Mouse (Mus musculus): ENCODE measurements at regions not wholly inside any gene's neighbourhood (a gene's known extent, or its start where the extent isn't known, plus 50 kb on each side); places are given as distances from the start of the nearest gene placed in this dataset.

GRCm38 (mm10) chr2:51566554-51567246 is 60.6 kb upstream of the Tas2r134 start:
- Histone ChIP-seq H3K27me3 (replicated peaks) (no peaks in the 10 kb centered on the region), H3K9ac (no peak overlapping the region), H3K36me3 (no peaks in the 10 kb centered on the region), H3K4me1 (replicated peaks) (no peaks in the 10 kb centered on the region), H3K27ac (no peak overlapping the region), H3K4me3 (replicated peaks) (no peak overlapping the region), H3K9me3 (no peaks in the 10 kb centered on the region), H3K4me2 (replicated peaks) (no peak overlapping the region)
- ATAC-seq, result no peak
- 57% methylated on average over 7 of the region's 7 CpGs for WGBS

- H3K27me3 ChIP-seq (replicated peaks), result no peaks in the 10 kb centered on the region
- ATAC-seq, result no peak
- H3K9ac ChIP-seq, result no peak overlapping the region
- H3K27ac ChIP-seq, result no peak overlapping the region
- no peaks in the 10 kb centered on the region for H3K9me3 ChIP-seq
- WGBS, result 71% methylated on average over 5 of the region's 5 CpGs
- no peaks in the 10 kb centered on the region for H3K36me3 ChIP-seq
- no peak overlapping the region for H3K4me2 ChIP-seq (replicated peaks)
- H3K4me1 ChIP-seq (replicated peaks), result no peaks in the 10 kb centered on the region
- H3K4me3 ChIP-seq (replicated peaks), result no peak overlapping the region
These were observed 63.4 kb upstream of the Tas2r134 start for GRCm38 (mm10) chr2:51563881-51564280.

- Histone ChIP-seq H3K27me3 (replicated peaks) (no peaks in the 10 kb centered on the region), H3K9me3 (no peaks in the 10 kb centered on the region), H3K4me1 (replicated peaks) (no peaks in the 10 kb centered on the region), H3K9ac (no peak overlapping the region), H3K4me3 (replicated peaks) (no peak overlapping the region), H3K36me3 (no peaks in the 10 kb centered on the region), H3K27ac (no peak overlapping the region), H3K4me2 (replicated peaks) (no peak overlapping the region)
- no peak for ATAC-seq
- 42% methylated on average over 1 of the region's 1 CpGs for WGBS
These were observed 64.1 kb upstream of the Tas2r134 start for GRCm38 (mm10) chr2:51563240-51563639.

GRCm38 (mm10) chr2:51550863-51551262 is 76.4 kb upstream of the Tas2r134 start:
- no peaks in the 10 kb centered on the region for H3K36me3 ChIP-seq
- H3K4me2 ChIP-seq (replicated peaks), result no peak overlapping the region
- no peaks in the 10 kb centered on the region for H3K4me1 ChIP-seq (replicated peaks)
- no peaks in the 10 kb centered on the region for H3K27me3 ChIP-seq (replicated peaks)
- no peak for ATAC-seq
- H3K27ac ChIP-seq, result no peak overlapping the region
- WGBS, result 47% methylated on average over 7 of the region's 7 CpGs
- H3K9me3 ChIP-seq, result no peaks in the 10 kb centered on the region
- no peak overlapping the region for H3K9ac ChIP-seq
- no peak overlapping the region for H3K4me3 ChIP-seq (replicated peaks)

GRCm38 (mm10) chr2:51549125-51549524 is 78.2 kb upstream of the Tas2r134 start:
- 90% methylated on average over 5 of the region's 5 CpGs for WGBS

GRCm38 (mm10) chr2:51546181-51546580 is 81.1 kb upstream of the Tas2r134 start:
- no peak overlapping the region for H3K4me3 ChIP-seq (replicated peaks)
- no peak overlapping the region for H3K4me2 ChIP-seq (replicated peaks)
- H3K27me3 ChIP-seq (replicated peaks), result no peaks in the 10 kb centered on the region
- no peaks in the 10 kb centered on the region for H3K36me3 ChIP-seq
- H3K9me3 ChIP-seq, result no peaks in the 10 kb centered on the region
- ATAC-seq, result no peak
- no peak overlapping the region for H3K9ac ChIP-seq
- no peak overlapping the region for H3K27ac ChIP-seq
- no peaks in the 10 kb centered on the region for H3K4me1 ChIP-seq (replicated peaks)
- 89% methylated on average over 3 of the region's 3 CpGs for WGBS

More at GRCm38 (mm10) chr2:51549125-51549524, 78.2 kb upstream of the Tas2r134 start:
- H3K27ac ChIP-seq, result no peak overlapping the region
- no peaks in the 10 kb centered on the region for H3K36me3 ChIP-seq
- no peak overlapping the region for H3K9ac ChIP-seq
- H3K4me1 ChIP-seq (replicated peaks), result no peaks in the 10 kb centered on the region
- no peak overlapping the region for H3K4me2 ChIP-seq (replicated peaks)
- no peaks in the 10 kb centered on the region for H3K27me3 ChIP-seq (replicated peaks)
- H3K9me3 ChIP-seq, result no peaks in the 10 kb centered on the region
- no peak overlapping the region for H3K4me3 ChIP-seq (replicated peaks)
- ATAC-seq, result no peak

- peak; percentile 78 for ATAC-seq
- H3K27me3 ChIP-seq (replicated peaks), result no peaks in the 10 kb centered on the region
- no peak overlapping the region for H3K27ac ChIP-seq
- no peaks in the 10 kb centered on the region for H3K4me1 ChIP-seq (replicated peaks)
- H3K4me3 ChIP-seq (replicated peaks), result no peak overlapping the region
- no peaks in the 10 kb centered on the region for H3K9me3 ChIP-seq
- 34% methylated on average over 1 of the region's 1 CpGs for WGBS
- no peak overlapping the region for H3K9ac ChIP-seq
- no peaks in the 10 kb centered on the region for H3K36me3 ChIP-seq
- H3K4me2 ChIP-seq (replicated peaks), result no peak overlapping the region
These were observed 83.4 kb upstream of the Tas2r134 start for GRCm38 (mm10) chr2:51543949-51544348.

GRCm38 (mm10) chr2:51542272-51542671 is 85.0 kb upstream of the Tas2r134 start:
- Histone ChIP-seq H3K4me3 (replicated peaks) (no peak overlapping the region), H3K4me2 (replicated peaks) (no peak overlapping the region), H3K27me3 (replicated peaks) (no peaks in the 10 kb centered on the region), H3K9me3 (no peaks in the 10 kb centered on the region), H3K27ac (no peak overlapping the region), H3K4me1 (replicated peaks) (no peaks in the 10 kb centered on the region), H3K36me3 (no peaks in the 10 kb centered on the region), H3K9ac (no peak overlapping the region)
- no peak for ATAC-seq
- WGBS, result 87% methylated on average over 4 of the region's 4 CpGs

GRCm38 (mm10) chr2:51532709-51533414 is 94.4 kb upstream of the Tas2r134 start:
- Histone ChIP-seq H3K4me2 (replicated peaks) (no peak overlapping the region), H3K27me3 (replicated peaks) (no peaks in the 10 kb centered on the region), H3K4me3 (replicated peaks) (no peak overlapping the region), H3K9me3 (no peaks in the 10 kb centered on the region), H3K36me3 (no peaks in the 10 kb centered on the region), H3K27ac (peak overlapping the region; percentile 42; the same call in 1 of the 2 replicates), H3K4me1 (replicated peaks) (peaks cover 5% of the 10 kb centered on the region), H3K9ac (no peak overlapping the region)
- ATAC-seq, result peak; percentile 51; the same call in 1 of the 2 replicates
- WGBS, result 39% methylated on average over 11 of the region's 11 CpGs

GRCm38 (mm10) chr2:51531106-51531839 is 96.0 kb upstream of the Tas2r134 start:
- WGBS, result 25% methylated on average over 10 of the region's 10 CpGs
- Histone ChIP-seq H3K9me3 (no peaks in the 10 kb centered on the region), H3K9ac (no peak overlapping the region), H3K36me3 (no peaks in the 10 kb centered on the region), H3K4me2 (replicated peaks) (no peak overlapping the region), H3K27me3 (replicated peaks) (no peaks in the 10 kb centered on the region), H3K4me1 (replicated peaks) (peaks cover 5% of the 10 kb centered on the region), H3K27ac (peak overlapping the region; percentile 22; the same call in 1 of the 2 replicates), H3K4me3 (replicated peaks) (no peak overlapping the region)
- 0 out of 2 replicates have a peak, but pooled peaks have one; percentile 25 for ATAC-seq

- no peak for ATAC-seq
- Histone ChIP-seq H3K4me3 (replicated peaks) (no peak overlapping the region), H3K9ac (no peak overlapping the region), H3K4me1 (replicated peaks) (no peaks in the 10 kb centered on the region), H3K36me3 (no peaks in the 10 kb centered on the region), H3K4me2 (replicated peaks) (no peak overlapping the region), H3K9me3 (no peaks in the 10 kb centered on the region), H3K27ac (no peak overlapping the region), H3K27me3 (replicated peaks) (no peaks in the 10 kb centered on the region)
- WGBS, result 75% methylated on average over 3 of the region's 3 CpGs
These were observed 104.5 kb upstream of the Tas2r134 start for GRCm38 (mm10) chr2:51522766-51523165.

GRCm38 (mm10) chr2:51509220-51510011 is 117.9 kb upstream of the Tas2r134 start:
- H3K9me3 ChIP-seq, result no peaks in the 10 kb centered on the region
- H3K4me1 ChIP-seq (replicated peaks), result no peaks in the 10 kb centered on the region
- no peak overlapping the region for H3K9ac ChIP-seq
- no peak overlapping the region for H3K27ac ChIP-seq
- 36% methylated on average over 8 of the region's 8 CpGs for WGBS
- no peak overlapping the region for H3K4me2 ChIP-seq (replicated peaks)
- no peak for ATAC-seq
- no peaks in the 10 kb centered on the region for H3K36me3 ChIP-seq
- no peaks in the 10 kb centered on the region for H3K27me3 ChIP-seq (replicated peaks)
- H3K4me3 ChIP-seq (replicated peaks), result no peak overlapping the region

Measured in intestine, embryonic 15.5 days (tissue).